Mouse (Mus musculus) bone marrow macrophage, adult 2 months (primary cell): Measurements from ENCODE around the gene Urb2.

Experiments used
- CTCF ChIP-seq: IDR thresholded peaks from 2 replicates; pipeline ENCODE4 v1.5.1; 2012; ENCODE audit warnings: low read depth, mild to moderate bottlenecking, low read length, moderate library complexity
- POLR2A ChIP-seq: IDR thresholded peaks from 2 replicates; pipeline ENCODE4 v1.6.1; 2012; ENCODE audit warnings: mild to moderate bottlenecking, low read depth, low read length, borderline replicate concordance

DNA sequence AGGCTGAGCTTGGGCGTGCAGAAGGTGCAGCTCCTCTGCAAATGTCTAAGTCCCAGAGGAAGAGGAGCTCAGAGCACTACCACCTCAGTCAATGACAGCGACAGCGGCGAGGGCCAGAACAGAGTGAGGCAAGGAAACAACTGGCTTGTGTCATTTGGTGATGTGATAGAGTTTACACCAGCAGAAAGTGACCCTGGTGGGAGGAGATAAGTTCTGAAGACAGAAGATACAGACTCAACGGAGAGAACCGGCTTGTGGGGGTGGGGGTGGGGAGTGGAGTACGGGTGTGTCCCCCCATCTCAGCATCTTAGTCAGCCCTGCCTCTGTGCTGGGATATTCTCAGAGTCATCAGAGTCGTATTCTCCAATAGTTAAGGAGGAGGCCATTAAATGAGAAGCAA is 56.1 kb downstream of the Urb2 start:
- TF ChIP-seq CTCF (no peak), POLR2A (no peak)
